Mouse (Mus musculus): ENCODE data around the gene Stard9. TPM values are rescaled to one million over a fixed set of nuclear protein-coding genes. Genes with fewer than 3 reads are reported as not detected.
A peak's percentile ranks its signal among the peaks of the same experiment; 100 is the strongest.

The Stard9 gene
- polyA plus RNA-seq, 1 experiment: 14.1 TPM

DNA sequence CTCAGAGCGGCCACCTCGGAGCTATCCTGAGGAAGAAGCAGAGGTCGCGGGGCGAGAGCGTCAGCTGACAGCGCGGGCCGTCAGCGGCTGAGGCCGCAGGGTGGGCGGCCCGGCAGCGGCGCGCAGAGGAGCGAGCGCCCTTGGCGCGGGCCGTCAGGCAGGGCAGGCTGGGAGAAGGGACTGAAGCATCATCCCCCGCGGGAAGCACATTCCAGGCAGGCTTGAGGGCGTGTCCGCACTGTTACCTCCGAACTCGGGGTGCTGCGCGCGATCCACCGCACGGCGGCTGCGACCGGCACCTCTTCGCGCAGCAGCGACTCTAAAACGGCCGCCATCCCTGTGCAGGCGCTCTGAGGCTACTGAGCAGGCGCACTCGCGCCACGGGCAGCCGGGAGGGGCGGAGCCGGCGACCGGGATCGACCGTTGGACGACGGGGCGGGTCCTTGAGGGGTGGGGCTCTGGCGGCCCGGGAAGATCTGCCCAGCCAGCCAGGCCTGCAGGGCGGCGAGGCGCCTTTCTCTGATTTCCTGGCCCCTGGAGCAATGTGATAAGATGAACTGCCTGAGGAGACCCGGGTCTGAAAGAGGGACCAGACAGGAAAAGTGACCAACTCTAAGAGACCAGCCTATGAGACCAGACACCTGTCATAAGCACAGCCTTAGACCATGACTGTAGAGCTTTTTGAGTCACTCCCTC, 102.4 kb downstream of the Stard9 start:
- Histone ChIP-seq H3K4me1 (ENCODE audit: control insufficient read depth, insufficient read depth, low read length) (peaks cover 8% of the 10 kb centered on the region; the same call in 1 of the 2 replicates), H3K27ac (ENCODE audit: insufficient read depth, low read length) (peak overlapping the region; percentile 86; the same call in 1 of the 2 replicates), H3K4me3 (ENCODE audit: insufficient read depth, low read length) (peak overlapping the region; percentile 100)
- TF ChIP-seq POLR2A (IDR thresholded peaks at IDR 0.05; ENCODE audit: extremely low read depth, insufficient read depth, low read length): peak; percentile 94
- TF ChIP-seq CTCF (IDR thresholded peaks at IDR 0.05; ENCODE audit: extremely low read depth, insufficient read depth, low read length): no peak

DNA sequence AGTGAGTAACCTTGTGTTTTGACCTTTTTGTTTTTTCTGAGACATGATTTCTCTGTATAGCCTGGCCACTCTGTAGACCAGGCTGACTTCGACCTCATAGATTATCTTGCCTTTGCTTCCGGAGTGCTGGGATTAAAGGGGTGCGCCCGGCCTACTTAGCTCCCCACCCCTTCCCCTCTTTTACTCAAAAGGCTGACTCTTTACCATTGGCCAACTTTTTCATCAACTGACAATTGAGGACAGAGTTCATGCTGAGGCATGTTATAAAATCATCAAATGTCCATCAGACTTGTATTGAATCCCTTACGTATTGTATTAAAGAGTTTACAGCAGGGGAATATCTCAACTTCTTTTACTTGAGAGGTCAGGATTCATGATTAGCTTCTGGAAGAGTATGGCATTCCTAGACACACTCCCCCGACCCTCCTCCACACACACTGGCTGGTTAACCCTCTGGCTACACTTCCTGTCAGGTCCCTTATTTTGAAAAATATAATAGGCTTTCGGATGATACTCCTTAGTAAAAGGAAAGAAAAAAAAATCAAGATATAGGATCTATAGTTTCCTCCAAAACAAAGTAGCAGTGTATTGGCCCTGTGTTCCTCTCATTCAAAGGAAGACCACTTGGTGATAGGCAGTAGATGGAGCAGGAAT, 103.1 kb downstream of the Stard9 start:
- no peak for TF ChIP-seq POLR2A (IDR thresholded peaks at IDR 0.05; ENCODE audit: extremely low read depth, insufficient read depth, low read length)
- no peak for TF ChIP-seq CTCF (IDR thresholded peaks at IDR 0.05; ENCODE audit: extremely low read depth, insufficient read depth, low read length)
- Histone ChIP-seq H3K27ac (ENCODE audit: insufficient read depth, low read length) (no peak overlapping the region), H3K4me3 (ENCODE audit: insufficient read depth, low read length) (peak overlapping the region; percentile 100)

DNA sequence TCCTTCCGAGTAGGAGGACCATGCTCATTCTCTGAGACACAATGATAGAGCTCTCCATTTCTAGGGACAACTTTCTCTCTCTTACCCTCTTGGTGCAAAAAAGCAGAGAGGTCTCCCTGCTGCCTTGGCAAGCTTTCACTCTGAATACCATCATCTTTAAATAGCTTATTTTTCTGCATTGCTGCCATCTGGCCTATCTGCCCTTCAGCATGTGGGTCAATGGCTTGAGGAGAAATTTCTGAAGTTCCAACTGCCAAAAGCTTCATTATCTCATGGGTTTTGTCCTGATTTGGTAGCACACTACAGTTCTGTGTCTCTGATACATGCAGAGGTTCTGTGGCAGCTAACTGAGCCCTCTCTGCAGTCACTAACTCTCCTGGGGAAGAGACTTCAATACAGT, 116.6 kb downstream of the Stard9 start:
- TF ChIP-seq POLR2A (IDR thresholded peaks at IDR 0.05; ENCODE audit: extremely low read depth, insufficient read depth, low read length) (no peak), CTCF (IDR thresholded peaks at IDR 0.05; ENCODE audit: extremely low read depth, insufficient read depth, low read length) (no peak)
- Histone ChIP-seq H3K4me1 (ENCODE audit: control insufficient read depth, insufficient read depth, low read length) (no peaks in the 10 kb centered on the region), H3K27ac (ENCODE audit: insufficient read depth, low read length) (no peak overlapping the region), H3K4me3 (ENCODE audit: insufficient read depth, low read length) (no peak overlapping the region)

More for the DNA sequence above, 103.1 kb downstream of the Stard9 start:
- peaks cover 8% of the 10 kb centered on the region; the same call in 1 of the 2 replicates for H3K4me1 ChIP-seq (ENCODE audit: control insufficient read depth, insufficient read depth, low read length)

DNA sequence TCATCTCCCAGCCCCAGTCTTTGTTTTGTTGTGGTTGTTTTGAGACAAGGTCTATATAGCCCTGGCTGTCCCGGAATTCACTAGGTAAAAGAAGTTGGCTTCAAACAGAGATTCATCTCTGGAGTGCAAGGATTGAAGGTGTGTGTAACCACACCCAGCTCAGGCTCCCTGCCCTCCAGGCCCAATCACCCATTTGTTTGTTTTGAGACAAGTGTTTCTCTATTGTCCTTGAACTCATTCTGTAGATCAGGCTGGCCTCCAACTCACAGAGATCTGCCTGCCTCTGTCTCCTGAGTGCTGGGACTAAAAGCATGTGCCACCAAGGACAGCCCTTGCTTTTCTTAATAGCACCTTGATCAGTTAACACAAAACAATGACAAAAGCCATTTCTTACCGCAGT, 119.1 kb downstream of the Stard9 start:
- TF ChIP-seq POLR2A (IDR thresholded peaks at IDR 0.05; ENCODE audit: extremely low read depth, insufficient read depth, low read length) (no peak), CTCF (IDR thresholded peaks at IDR 0.05; ENCODE audit: extremely low read depth, insufficient read depth, low read length) (no peak)
- H3K27ac ChIP-seq (ENCODE audit: insufficient read depth, low read length): no peak overlapping the region
- H3K4me1 ChIP-seq (ENCODE audit: control insufficient read depth, insufficient read depth, low read length): no peaks in the 10 kb centered on the region
- no peak overlapping the region for H3K4me3 ChIP-seq (ENCODE audit: insufficient read depth, low read length)

DNA sequence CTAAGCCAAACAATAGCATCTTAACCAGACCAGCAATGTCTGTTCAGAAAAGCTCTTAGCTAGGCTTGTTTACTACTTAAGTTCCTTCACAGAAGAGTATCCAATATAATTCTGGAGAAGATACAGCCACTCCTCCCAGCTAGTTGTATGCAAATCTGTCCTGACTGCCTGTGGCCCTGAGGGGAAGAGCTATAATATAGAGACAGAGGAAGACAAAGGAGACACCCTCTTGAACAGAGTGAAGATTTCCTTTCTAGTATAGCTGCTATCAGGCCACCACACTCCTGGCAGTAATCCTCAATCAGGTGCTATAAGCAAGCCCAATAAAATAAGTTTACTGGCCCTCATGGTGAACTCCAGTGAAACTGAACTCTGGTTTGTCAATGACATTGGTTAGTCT, 133.0 kb downstream of the Stard9 start:
- TF ChIP-seq POLR2A (IDR thresholded peaks at IDR 0.05; ENCODE audit: extremely low read depth, insufficient read depth, low read length) (no peak), CTCF (IDR thresholded peaks at IDR 0.05; ENCODE audit: extremely low read depth, insufficient read depth, low read length) (no peak)
- Histone ChIP-seq H3K4me3 (ENCODE audit: insufficient read depth, low read length) (no peak overlapping the region), H3K4me1 (ENCODE audit: control insufficient read depth, insufficient read depth, low read length) (no peaks in the 10 kb centered on the region), H3K27ac (ENCODE audit: insufficient read depth, low read length) (no peak overlapping the region)

DNA sequence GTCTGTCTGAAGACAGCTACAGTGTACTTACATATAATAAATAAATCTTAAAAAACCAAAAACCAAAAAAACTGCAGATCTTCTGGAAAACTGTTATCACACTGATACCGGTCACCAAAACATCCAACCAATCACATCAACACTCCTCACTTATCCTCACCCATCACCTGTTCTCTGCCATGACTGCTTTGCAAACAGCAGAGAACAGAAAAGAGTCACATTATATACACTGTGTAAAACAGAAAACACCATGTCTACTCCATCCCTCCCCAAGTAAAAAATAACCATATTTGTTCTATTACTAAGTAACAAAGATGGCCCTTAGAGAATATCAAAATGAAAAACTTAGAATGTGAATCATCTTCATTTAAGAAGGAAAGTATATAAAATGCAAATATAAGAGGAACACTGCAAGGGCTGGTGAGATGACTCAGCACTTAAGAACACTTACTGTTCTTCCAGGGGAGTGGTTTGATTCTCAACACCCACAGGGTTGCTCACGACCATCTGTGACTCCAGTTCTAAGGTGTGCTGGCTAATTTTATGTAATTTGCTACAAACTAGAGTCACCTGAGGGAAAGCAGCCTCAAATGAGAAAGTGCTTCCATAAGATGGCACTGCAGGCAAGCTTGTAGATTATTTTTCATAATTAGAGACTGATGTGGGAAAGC, 141.5 kb downstream of the Stard9 start:
- H3K4me1 ChIP-seq (ENCODE audit: control insufficient read depth, insufficient read depth, low read length): no peaks in the 10 kb centered on the region

More for the DNA sequence above, 141.5 kb downstream of the Stard9 start:
- no peak overlapping the region for H3K4me3 ChIP-seq (ENCODE audit: insufficient read depth, low read length)
- peak; percentile 20; the same call in 1 of the 2 replicates for TF ChIP-seq CTCF (IDR thresholded peaks at IDR 0.05; ENCODE audit: extremely low read depth, insufficient read depth, low read length)
- no peak for TF ChIP-seq POLR2A (IDR thresholded peaks at IDR 0.05; ENCODE audit: extremely low read depth, insufficient read depth, low read length)
- no peak overlapping the region for H3K27ac ChIP-seq (ENCODE audit: insufficient read depth, low read length)

Other genes starting within 250 kb of the Stard9 start
- 10.7 and 11.3 TPM in 2 replicates for gene Ganc, start 225.2 kb upstream of the Stard9 start, polyA plus RNA-seq (2012; rRNA removed)
- 22.4 and 24.4 TPM in 2 replicates for gene Tmem87a, start 225.0 kb upstream of the Stard9 start, polyA plus RNA-seq (2012; rRNA removed)
- 4.9 and 7.5 TPM in 2 replicates for gene Capn3, start 173.1 kb upstream of the Stard9 start, polyA plus RNA-seq (2012; rRNA removed)
- gene Zfp106, start 65.3 kb upstream of the Stard9 start, polyA plus RNA-seq (2012; rRNA removed): 76.6 and 77.9 TPM in 2 replicates
- gene Snap23, start 61.5 kb upstream of the Stard9 start, polyA plus RNA-seq (2012; rRNA removed): 19.3 TPM in 2 replicates
- 17.4 TPM in 2 replicates for gene Haus2, start 19.7 kb upstream of the Stard9 start, polyA plus RNA-seq (2012; rRNA removed)
- 44.1 and 46.4 TPM in 2 replicates for gene Lrrc57, start 19.6 kb upstream of the Stard9 start, polyA plus RNA-seq (2012; rRNA removed)
- gene Cdan1, start 221.0 kb downstream of the Stard9 start, polyA plus RNA-seq (2012; rRNA removed): 30.6 and 31.6 TPM in 2 replicates
- gene Ttbk2, start 221.5 kb downstream of the Stard9 start, polyA plus RNA-seq (2012; rRNA removed): 20.5 and 21.3 TPM in 2 replicates

Measured in cortical plate, adult 2 months (tissue).